Mouse (Mus musculus) cortical plate, adult 2 months (tissue): ENCODE measurements around the gene Pde9a.

ENCODE experiments used
- CTCF ChIP-seq: fragments of 200-500 bp; IDR thresholded peaks from 2 replicates; pipeline ENCODE4 v1.5.1; 2011; ENCODE audit warnings: mild to moderate bottlenecking, control low read depth, low read length; ENCODE audit not compliant: insufficient read depth; ENCODE audit errors: extremely low read depth
- POLR2A ChIP-seq: fragments of 200-500 bp; IDR thresholded peaks from 2 replicates; pipeline ENCODE4 v1.6.1; 2011; ENCODE audit warnings: mild to moderate bottlenecking, low read length, control low read depth; ENCODE audit not compliant: insufficient read depth; ENCODE audit errors: extremely low read depth

DNA sequence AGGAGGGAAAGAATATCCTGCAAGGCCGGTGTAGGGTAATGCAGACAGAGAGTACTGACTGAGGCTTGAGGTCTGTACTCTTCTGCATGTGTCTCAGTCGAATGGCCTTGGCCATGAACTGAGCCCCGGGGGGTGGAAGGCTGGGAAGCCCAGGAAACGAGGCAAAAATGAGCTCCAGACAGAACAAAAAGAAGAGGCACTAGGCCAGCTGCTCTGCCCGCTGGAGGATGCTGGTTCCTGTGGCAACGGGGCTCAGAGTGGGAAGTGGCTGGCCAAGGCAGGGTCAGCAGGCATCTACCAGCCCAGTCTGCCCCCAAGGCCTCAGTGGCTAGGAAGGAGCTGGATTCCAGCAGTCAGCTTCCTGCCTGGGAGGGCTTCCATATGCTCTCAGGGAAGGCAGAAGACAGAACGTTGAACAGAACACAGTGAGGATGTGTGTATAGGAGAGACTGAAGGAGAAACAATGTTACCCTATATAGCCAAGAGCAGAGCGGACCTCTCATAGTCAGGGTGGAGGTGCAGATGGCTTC, 65.2 kb downstream of the Pde9a start:
- no peak for TF ChIP-seq POLR2A
- TF ChIP-seq CTCF: no peak
